In the genomic region with DNA sequence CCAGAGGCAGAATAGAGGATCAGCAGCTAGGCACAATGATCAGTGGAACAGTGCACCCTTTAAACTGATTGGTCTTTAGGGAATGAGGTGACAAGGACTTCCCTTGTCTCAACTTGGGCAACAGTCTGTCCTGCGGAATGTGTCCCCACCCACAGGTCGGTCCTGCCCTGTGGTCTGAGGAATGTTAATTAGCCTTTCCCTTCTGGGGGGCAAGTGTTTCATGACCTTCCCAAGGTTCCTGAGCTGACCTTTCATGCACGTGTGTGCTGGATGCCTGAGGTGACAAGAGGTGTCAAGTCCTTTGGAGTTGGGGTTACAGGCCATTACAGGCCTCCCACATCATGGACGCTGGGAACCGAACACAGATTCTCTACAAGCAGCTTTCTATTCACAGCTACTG, we compare ENCODE assay signal across 24 mouse cellular contexts. TPM values are rescaled to one million over a fixed set of nuclear protein-coding genes. Genes with fewer than 3 reads are reported as not detected.
DNase-seq lines count a peak whose midpoint lies in the region; ATAC-seq and TF ChIP-seq lines count a peak whose summit lies in the region.
"Had no signal": no experiment of that assay in that cellular context is flagged by ENCODE, and none has a peak within 500 bp of the region (broad histone marks: within the 10 kb centered on the region; RNA-seq: fewer than 3 reads in every experiment).

No protein-coding gene starts in this region.

- TF ChIP-seq EP300 in ES-Bruce4 (IDR thresholded peaks at IDR 0.05; ENCODE audit: insufficient read depth, low read depth, low read length): peak; percentile 91
- no peak for TF ChIP-seq EP300 in lung, postnatal 0 days (IDR thresholded peaks at IDR 0.05)

- no peak overlapping the region for H3K4me2 ChIP-seq in lung, postnatal 0 days (replicated peaks; ENCODE audit: low read depth, low read length)

- no peak for TF ChIP-seq CTCF in E14TG2a.4 (conservative IDR thresholded peaks at IDR 0.05; ENCODE audit: low read length)
- no peak for TF ChIP-seq CTCF in ES-Bruce4 (IDR thresholded peaks at IDR 0.05; ENCODE audit: low read depth, low read length)
- no peak for TF ChIP-seq CTCF in lung, postnatal 0 days (IDR thresholded peaks at IDR 0.05)

- peaks cover 84% of the 10 kb centered on the region for H3K4me1 ChIP-seq in E14TG2a.4 (replicated peaks; ENCODE audit: low read depth, low read length)
- peaks cover 4% of the 10 kb centered on the region for H3K4me1 ChIP-seq in ES-Bruce4 (ENCODE audit: control insufficient read depth, insufficient read depth, low read length)
- peaks cover 20% of the 10 kb centered on the region for H3K4me1 ChIP-seq in embryonic facial prominence, embryonic 10.5 days
- H3K4me1 ChIP-seq in lung, postnatal 0 days (ENCODE audit: insufficient read depth, low read depth, low read length): no peaks in the 10 kb centered on the region

- H3K27me3 ChIP-seq in E14TG2a.4 (ENCODE audit: insufficient read depth, low read length) (no peaks in the 10 kb centered on the region), ES-Bruce4 (ENCODE audit: control insufficient read depth, insufficient read depth, low read length, poor library complexity, severe bottlenecking) (no peaks in the 10 kb centered on the region)
- H3K27me3 ChIP-seq in embryonic facial prominence, embryonic 10.5 days (replicated peaks; ENCODE audit: low read depth, poor library complexity, severe bottlenecking): no peaks in the 10 kb centered on the region
- H3K27me3 ChIP-seq in lung, postnatal 0 days (replicated peaks; ENCODE audit: insufficient read depth, low read length): no peaks in the 10 kb centered on the region
- H3K27me3 ChIP-seq: CH12.LX, Patski had no signal

- peak; percentile 57 for DNase-seq in R1 (ENCODE audit: low read depth, low spot score)
- no peak for DNase-seq in embryonic facial prominence, embryonic 10.5 days (ENCODE audit: low spot score)
- DNase-seq in lung, postnatal 0 days (ENCODE audit: low spot score): no peak
- DNase-seq in layer of hippocampus, adult 9-10 months (ENCODE audit: low spot score): no peak
- DNase-seq: adrenal gland, adult 2 months; adrenal gland, adult 8-10 months; adrenal gland, postnatal 10 days; adrenal gland, postnatal 14 days; adrenal gland, postnatal 25 days; adrenal gland, postnatal 36 days; B cell, adult 2 months; cerebellum, adult 11 months; cerebellum, adult 11-12 months; cerebellum, adult 18-20 months; cerebellum, adult 2 months; cerebellum, adult 8-10 months; cerebellum, adult 9-10 months had no signal

- 42% methylated on average over 5 of the region's 5 CpGs for WGBS in embryonic facial prominence, embryonic 10.5 days
- WGBS in lung, postnatal 0 days: 61% methylated on average over 5 of the region's 5 CpGs

- H3K9me3 ChIP-seq in E14TG2a.4 (ENCODE audit: low read length): no peaks in the 10 kb centered on the region
- no peaks in the 10 kb centered on the region for H3K9me3 ChIP-seq in ES-Bruce4 (replicated peaks; ENCODE audit: control insufficient read depth, insufficient read depth, low read length, poor library complexity, severe bottlenecking)
- H3K9me3 ChIP-seq in embryonic facial prominence, embryonic 10.5 days: no peaks in the 10 kb centered on the region
- no peaks in the 10 kb centered on the region for H3K9me3 ChIP-seq in lung, postnatal 0 days (ENCODE audit: low read length)
- H3K9me3 ChIP-seq: G1E had no signal

- no peak for ATAC-seq in lung, postnatal 0 days
- ATAC-seq: activated CD4-positive, CD25-positive, alpha-beta regulatory T cell, adult 4 months; CD4-positive, CD25-positive, alpha-beta regulatory T cell, adult 4 months; Patski had no signal

- 0 out of 2 replicates have a peak overlapping the region, but pooled peaks have one; percentile 3 for H3K4me3 ChIP-seq in E14TG2a.4 (replicated peaks; ENCODE audit: low read length)
- no peak overlapping the region for H3K4me3 ChIP-seq in ES-Bruce4 (ENCODE audit: low read depth, low read length)
- no peak overlapping the region for H3K4me3 ChIP-seq in embryonic facial prominence, embryonic 10.5 days
- H3K4me3 ChIP-seq in lung, postnatal 0 days (ENCODE audit: low read depth, low read length): no peak overlapping the region

- H3K9ac ChIP-seq in ES-Bruce4 (ENCODE audit: low read depth, poor library complexity, severe bottlenecking): no peak overlapping the region
- H3K9ac ChIP-seq in lung, postnatal 0 days (replicated peaks; ENCODE audit: low read depth): no peak overlapping the region

- H3K27ac ChIP-seq in ES-Bruce4 (ENCODE audit: insufficient read depth, low read length): no peak overlapping the region
- H3K27ac ChIP-seq in embryonic facial prominence, embryonic 10.5 days (replicated peaks): no peak overlapping the region
- no peak overlapping the region for H3K27ac ChIP-seq in lung, postnatal 0 days (ENCODE audit: low read length)

- TF ChIP-seq POLR2A in ES-Bruce4 (IDR thresholded peaks at IDR 0.05; ENCODE audit: insufficient read depth, low read length): no peak

- H3K36me3 ChIP-seq in E14TG2a.4 (ENCODE audit: insufficient read depth, low read length) (peaks cover 13% of the 10 kb centered on the region), ES-Bruce4 (ENCODE audit: control insufficient read depth, insufficient read depth, low read length, poor library complexity, severe bottlenecking) (no peaks in the 10 kb centered on the region)
- no peaks in the 10 kb centered on the region for H3K36me3 ChIP-seq in embryonic facial prominence, embryonic 10.5 days (replicated peaks)
- 0 out of 2 replicates have a peak, but pooled peaks cover 3% of the 10 kb centered on the region for H3K36me3 ChIP-seq in lung, postnatal 0 days (ENCODE audit: insufficient read depth, low read length)

RNA-seq across cellular contexts. Expression of a gene that starts 16.7 kb away (rescaled TPM):
- polyA plus RNA-seq in ES-Bruce4 (2011; ENCODE audit: insufficient read depth, insufficient read length, low read depth, missing spikeins): 344 and 354 TPM in 2 replicates
- 269 and 310 TPM in 2 replicates for polyA plus RNA-seq in embryonic facial prominence, embryonic 10.5 days (2016; fragmentation: Nextera tagmentation; extraction: Ambion mirVana)
- polyA plus RNA-seq in lung, postnatal 0 days (2015; fragmentation: Nextera tagmentation; extraction: Ambion mirVana): 3,302 and 3,486 TPM in 2 replicates
- polyA plus RNA-seq: activated CD4-positive, CD25-positive, alpha-beta regulatory T cell, adult 4 months; G1E had no signal

RNA-seq across cellular contexts. Expression of a gene that starts 21.3 kb away (rescaled TPM):
- 120 and 142 TPM in 2 replicates for polyA plus RNA-seq in ES-Bruce4 (2011; ENCODE audit: insufficient read depth, insufficient read length, low read depth, missing spikeins)
- polyA plus RNA-seq in embryonic facial prominence, embryonic 10.5 days (2016; fragmentation: Nextera tagmentation; extraction: Ambion mirVana): 266 and 285 TPM in 2 replicates
- 440 and 498 TPM in 2 replicates for polyA plus RNA-seq in lung, postnatal 0 days (2015; fragmentation: Nextera tagmentation; extraction: Ambion mirVana)

RNA-seq across cellular contexts. Expression of a gene that starts 29.8 kb away (rescaled TPM):
- polyA plus RNA-seq in ES-Bruce4 (2011; ENCODE audit: insufficient read depth, insufficient read length, low read depth, missing spikeins): 146 and 147 TPM in 2 replicates
- polyA plus RNA-seq in embryonic facial prominence, embryonic 10.5 days (2016; fragmentation: Nextera tagmentation; extraction: Ambion mirVana): 282 and 290 TPM in 2 replicates
- polyA plus RNA-seq in lung, postnatal 0 days (2015; fragmentation: Nextera tagmentation; extraction: Ambion mirVana): 47.7 and 52.5 TPM in 2 replicates
